Mouse (Mus musculus): ENCODE results near the gene Il31ra. TPM values are rescaled to one million over a fixed set of nuclear protein-coding genes. Genes with fewer than 3 reads are reported as not detected.
"Not testable (repeated sequence)": the region's sequence is repeated elsewhere in the genome, so short reads cannot be mapped to it uniquely, and the experiment has no call there.

The Il31ra gene
- polyA plus RNA-seq (2016; fragmentation: Nextera tagmentation; extraction: Ambion mirVana): not detected in 2 replicates

- WGBS: 93% methylated on average over 6 of the region's 8 CpGs
Measured at GRCm38 (mm10) chr13:112594260-112594659, at the start of gene Il31ra. Gene Il31ra (minus strand): TSS chr13:112594360.

GRCm38 (mm10) chr13:112642897-112643296 is 48.7 kb upstream of the Il31ra start:
- H3K9me3 ChIP-seq: no peaks in the 10 kb centered on the region
- H3K27ac ChIP-seq: no peak overlapping the region
- no peak overlapping the region for H3K4me3 ChIP-seq (replicated peaks)
- H3K4me2 ChIP-seq: no peak overlapping the region
- H3K36me3 ChIP-seq: no peaks in the 10 kb centered on the region
- ATAC-seq (ENCODE audit: insufficient number of reproducible peaks, insufficient read depth, low FRiP score, low TSS enrichment, low read depth): no peak
- no peaks in the 10 kb centered on the region for H3K27me3 ChIP-seq
- 82% methylated on average over 3 of the region's 3 CpGs for WGBS
- H3K4me1 ChIP-seq (replicated peaks): no peaks in the 10 kb centered on the region
- H3K9ac ChIP-seq (replicated peaks): no peak overlapping the region

More at GRCm38 (mm10) chr13:112594260-112594659, at the start of gene Il31ra:
- not testable (repeated sequence) for H3K4me2 ChIP-seq; H3K9ac ChIP-seq (replicated peaks); H3K27ac ChIP-seq; H3K27me3 ChIP-seq; H3K36me3 ChIP-seq; H3K4me1 ChIP-seq (replicated peaks); H3K9me3 ChIP-seq; H3K4me3 ChIP-seq (replicated peaks); ATAC-seq (ENCODE audit: insufficient number of reproducible peaks, insufficient read depth, low FRiP score, low TSS enrichment, low read depth)

- Histone ChIP-seq H3K27ac (no peak overlapping the region), H3K4me1 (replicated peaks) (no peaks in the 10 kb centered on the region), H3K9me3 (no peaks in the 10 kb centered on the region), H3K4me3 (replicated peaks) (no peak overlapping the region), H3K4me2 (no peak overlapping the region), H3K27me3 (no peaks in the 10 kb centered on the region), H3K36me3 (no peaks in the 10 kb centered on the region), H3K9ac (replicated peaks) (no peak overlapping the region)
- ATAC-seq (ENCODE audit: insufficient number of reproducible peaks, insufficient read depth, low FRiP score, low TSS enrichment, low read depth): no peak
- 74% methylated on average over 4 of the region's 4 CpGs for WGBS
Measured at GRCm38 (mm10) chr13:112639111-112639510, 45.0 kb upstream of the Il31ra start.

GRCm38 (mm10) chr13:112636498-112636897 is 42.3 kb upstream of the Il31ra start:
- Histone ChIP-seq H3K4me1 (replicated peaks) (no peaks in the 10 kb centered on the region), H3K9me3 (no peaks in the 10 kb centered on the region), H3K9ac (replicated peaks) (no peak overlapping the region), H3K4me2 (no peak overlapping the region), H3K27me3 (no peaks in the 10 kb centered on the region), H3K4me3 (replicated peaks) (no peak overlapping the region), H3K27ac (no peak overlapping the region), H3K36me3 (no peaks in the 10 kb centered on the region)
- ATAC-seq (ENCODE audit: insufficient number of reproducible peaks, insufficient read depth, low FRiP score, low TSS enrichment, low read depth): no peak
- 41% methylated on average over 3 of the region's 3 CpGs for WGBS

- H3K9me3 ChIP-seq: no peaks in the 10 kb centered on the region
- ATAC-seq (ENCODE audit: insufficient number of reproducible peaks, insufficient read depth, low FRiP score, low TSS enrichment, low read depth): no peak
- H3K4me2 ChIP-seq: no peak overlapping the region
- no peak overlapping the region for H3K4me3 ChIP-seq (replicated peaks)
- H3K27ac ChIP-seq: no peak overlapping the region
- H3K36me3 ChIP-seq: no peaks in the 10 kb centered on the region
- H3K4me1 ChIP-seq (replicated peaks): no peaks in the 10 kb centered on the region
- no peaks in the 10 kb centered on the region for H3K27me3 ChIP-seq
- WGBS: 76% methylated on average over 7 of the region's 7 CpGs
- no peak overlapping the region for H3K9ac ChIP-seq (replicated peaks)
Measured at GRCm38 (mm10) chr13:112635174-112635837, 41.1 kb upstream of the Il31ra start.

GRCm38 (mm10) chr13:112625566-112625965 is 31.4 kb upstream of the Il31ra start:
- Histone ChIP-seq H3K36me3 (no peaks in the 10 kb centered on the region), H3K9ac (replicated peaks) (no peak overlapping the region), H3K27me3 (peaks cover 6% of the 10 kb centered on the region; the same call in 1 of the 2 replicates), H3K4me1 (replicated peaks) (no peaks in the 10 kb centered on the region), H3K4me2 (no peak overlapping the region), H3K9me3 (no peaks in the 10 kb centered on the region), H3K27ac (no peak overlapping the region), H3K4me3 (replicated peaks) (no peak overlapping the region)
- no peak for ATAC-seq (ENCODE audit: insufficient number of reproducible peaks, insufficient read depth, low FRiP score, low TSS enrichment, low read depth)

- no peak for ATAC-seq (ENCODE audit: insufficient number of reproducible peaks, insufficient read depth, low FRiP score, low TSS enrichment, low read depth)
Measured at GRCm38 (mm10) chr13:112624622-112625021, 30.5 kb upstream of the Il31ra start.

GRCm38 (mm10) chr13:112623656-112624055 is 29.5 kb upstream of the Il31ra start:
- Histone ChIP-seq H3K4me3 (replicated peaks) (no peak overlapping the region), H3K4me1 (replicated peaks) (no peaks in the 10 kb centered on the region), H3K27ac (no peak overlapping the region), H3K9ac (replicated peaks) (no peak overlapping the region), H3K36me3 (no peaks in the 10 kb centered on the region), H3K9me3 (no peaks in the 10 kb centered on the region), H3K4me2 (no peak overlapping the region), H3K27me3 (peaks cover 6% of the 10 kb centered on the region; the same call in 1 of the 2 replicates)
- 61% methylated on average over 7 of the region's 7 CpGs for WGBS
- no peak for ATAC-seq (ENCODE audit: insufficient number of reproducible peaks, insufficient read depth, low FRiP score, low TSS enrichment, low read depth)

More at GRCm38 (mm10) chr13:112624622-112625021, 30.5 kb upstream of the Il31ra start:
- Histone ChIP-seq H3K27me3 (peaks cover 6% of the 10 kb centered on the region; the same call in 1 of the 2 replicates), H3K4me3 (replicated peaks) (no peak overlapping the region), H3K4me2 (no peak overlapping the region), H3K4me1 (replicated peaks) (no peaks in the 10 kb centered on the region), H3K9me3 (no peaks in the 10 kb centered on the region), H3K9ac (replicated peaks) (no peak overlapping the region), H3K36me3 (no peaks in the 10 kb centered on the region), H3K27ac (no peak overlapping the region)
- 75% methylated on average over 3 of the region's 3 CpGs for WGBS

GRCm38 (mm10) chr13:112621592-112621991 is 27.4 kb upstream of the Il31ra start:
- WGBS: 45% methylated on average over 3 of the region's 3 CpGs
- no peaks in the 10 kb centered on the region for H3K9me3 ChIP-seq
- H3K27me3 ChIP-seq: peaks cover 9% of the 10 kb centered on the region; the same call in 1 of the 2 replicates
- H3K4me3 ChIP-seq (replicated peaks): no peak overlapping the region
- H3K27ac ChIP-seq: no peak overlapping the region
- no peaks in the 10 kb centered on the region for H3K4me1 ChIP-seq (replicated peaks)
- ATAC-seq (ENCODE audit: insufficient number of reproducible peaks, insufficient read depth, low FRiP score, low TSS enrichment, low read depth): no peak
- H3K4me2 ChIP-seq: no peak overlapping the region
- H3K36me3 ChIP-seq: no peaks in the 10 kb centered on the region
- H3K9ac ChIP-seq (replicated peaks): no peak overlapping the region

- H3K4me3 ChIP-seq (replicated peaks): no peak overlapping the region
- H3K27me3 ChIP-seq: no peaks in the 10 kb centered on the region
- no peaks in the 10 kb centered on the region for H3K4me1 ChIP-seq (replicated peaks)
- no peaks in the 10 kb centered on the region for H3K36me3 ChIP-seq
- no peak overlapping the region for H3K27ac ChIP-seq
- no peaks in the 10 kb centered on the region for H3K9me3 ChIP-seq
- WGBS: 87% methylated on average over 3 of the region's 3 CpGs
- ATAC-seq (ENCODE audit: insufficient number of reproducible peaks, insufficient read depth, low FRiP score, low TSS enrichment, low read depth): no peak
- H3K4me2 ChIP-seq: no peak overlapping the region
- H3K9ac ChIP-seq (replicated peaks): no peak overlapping the region
Measured at GRCm38 (mm10) chr13:112608606-112609005, 14.4 kb upstream of the Il31ra start.

- Histone ChIP-seq H3K4me2 (no peak overlapping the region), H3K9ac (replicated peaks) (no peak overlapping the region), H3K4me1 (replicated peaks) (no peaks in the 10 kb centered on the region), H3K27me3 (no peaks in the 10 kb centered on the region), H3K27ac (no peak overlapping the region), H3K36me3 (no peaks in the 10 kb centered on the region), H3K9me3 (no peaks in the 10 kb centered on the region), H3K4me3 (replicated peaks) (no peak overlapping the region)
- WGBS: 63% methylated on average over 4 of the region's 4 CpGs
- no peak for ATAC-seq (ENCODE audit: insufficient number of reproducible peaks, insufficient read depth, low FRiP score, low TSS enrichment, low read depth)
Measured at GRCm38 (mm10) chr13:112604411-112604810, 10.3 kb upstream of the Il31ra start.

- no peak overlapping the region for H3K9ac ChIP-seq (replicated peaks)
- no peak for ATAC-seq (ENCODE audit: insufficient number of reproducible peaks, insufficient read depth, low FRiP score, low TSS enrichment, low read depth)
- H3K27me3 ChIP-seq: no peaks in the 10 kb centered on the region
- 92% methylated on average over 1 of the region's 1 CpGs for WGBS
- H3K4me2 ChIP-seq: no peak overlapping the region
- H3K36me3 ChIP-seq: no peaks in the 10 kb centered on the region
- H3K4me3 ChIP-seq (replicated peaks): no peak overlapping the region
- H3K27ac ChIP-seq: no peak overlapping the region
- no peaks in the 10 kb centered on the region for H3K4me1 ChIP-seq (replicated peaks)
- H3K9me3 ChIP-seq: no peaks in the 10 kb centered on the region
Measured at GRCm38 (mm10) chr13:112603839-112604238, 9.7 kb upstream of the Il31ra start.

Data from limb, embryonic 12.5 days (tissue).